Mouse (Mus musculus) lung, postnatal 36 days (tissue): Measurements from ENCODE around the gene Clec1b.

Experiments
- DNase-seq: peaks from one replicate; pipeline ENCODE4 v3.0.0; 2022; ENCODE audit warnings: mixed read lengths

Clec1b gene

DNA sequence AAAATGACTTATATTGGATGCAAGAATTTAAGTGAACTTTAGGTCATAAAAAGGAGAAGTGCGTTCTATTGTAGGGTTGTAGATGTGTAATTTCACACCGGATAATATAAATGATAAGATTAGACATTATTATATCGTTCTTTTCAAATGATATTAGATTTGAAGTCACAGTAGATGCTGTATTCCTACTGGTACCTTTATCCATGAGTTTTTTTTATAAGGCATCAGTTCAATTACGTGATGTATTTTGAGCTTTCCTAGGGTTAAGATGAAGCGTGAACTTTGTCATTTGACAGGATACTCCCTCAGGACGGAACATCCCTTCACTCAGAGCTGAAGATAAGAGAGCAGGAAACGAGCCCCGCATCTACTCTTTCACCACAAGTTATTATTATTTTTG lies at the start of gene Clec1b:
TSS of gene Clec1b (plus strand) at position 301 of the 400 bp plus-strand sequence.
- DNase-seq = no peak

DNA sequence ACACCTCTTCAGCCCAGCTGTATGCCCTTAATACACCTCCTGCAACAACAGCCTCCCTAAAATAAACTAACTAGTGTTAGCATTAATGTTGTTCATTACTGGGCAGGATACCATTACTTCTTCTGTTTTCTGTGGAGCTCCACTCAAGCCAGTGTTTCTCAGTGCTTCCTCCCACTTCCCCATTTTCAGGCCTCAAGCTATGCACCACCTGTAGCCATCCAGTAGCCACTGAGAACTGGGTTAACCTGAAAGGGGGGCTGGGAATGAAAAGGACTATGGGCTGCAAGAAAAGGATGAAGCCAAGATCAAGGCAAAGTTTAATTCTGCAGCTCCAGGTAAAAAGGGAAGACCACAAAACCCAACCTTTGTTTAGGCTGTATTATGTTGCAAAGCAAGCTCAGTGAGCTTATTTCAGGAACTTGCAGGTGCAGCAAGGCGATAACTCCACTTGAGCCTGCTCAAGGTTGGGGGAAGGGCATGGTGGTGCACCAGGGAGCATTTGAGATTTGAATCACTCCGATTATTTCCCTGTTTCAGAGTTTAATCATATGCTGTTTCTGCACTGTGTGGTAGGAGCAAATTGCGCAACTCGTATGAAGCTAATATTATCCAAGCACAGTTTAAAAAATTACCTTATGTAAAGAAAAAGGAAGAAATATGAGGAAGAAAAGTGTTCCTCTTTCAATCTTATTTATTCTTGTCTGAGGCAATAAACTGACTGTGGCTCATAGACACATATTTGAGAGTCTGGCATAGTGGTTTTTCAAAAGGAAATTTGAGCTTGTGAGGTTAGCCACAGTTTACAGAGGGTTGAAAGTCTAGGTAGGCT lies 47.4 kb upstream of the Clec1b start:
- DNase-seq = peak; percentile 76

DNA sequence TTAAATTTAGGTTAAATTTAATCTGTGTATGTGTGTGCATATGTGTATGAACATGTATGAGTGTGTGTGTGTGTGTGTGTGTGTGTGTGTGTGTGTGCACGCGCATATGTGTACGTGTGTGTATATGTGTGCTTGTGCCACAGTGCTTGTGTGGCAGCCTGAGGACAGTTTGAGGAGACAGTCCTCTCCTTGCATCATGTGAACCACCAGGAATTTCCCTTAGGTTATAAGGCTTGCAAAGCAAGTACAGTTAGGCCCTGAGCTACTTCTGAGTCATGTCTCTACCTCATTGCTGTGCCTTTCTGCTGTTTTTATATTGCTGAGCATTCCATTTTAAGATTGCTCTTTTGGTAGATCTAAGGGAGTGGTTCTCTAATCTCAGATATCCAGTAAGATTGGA lies 46.0 kb upstream of the Clec1b start:
- no peak for DNase-seq

DNA sequence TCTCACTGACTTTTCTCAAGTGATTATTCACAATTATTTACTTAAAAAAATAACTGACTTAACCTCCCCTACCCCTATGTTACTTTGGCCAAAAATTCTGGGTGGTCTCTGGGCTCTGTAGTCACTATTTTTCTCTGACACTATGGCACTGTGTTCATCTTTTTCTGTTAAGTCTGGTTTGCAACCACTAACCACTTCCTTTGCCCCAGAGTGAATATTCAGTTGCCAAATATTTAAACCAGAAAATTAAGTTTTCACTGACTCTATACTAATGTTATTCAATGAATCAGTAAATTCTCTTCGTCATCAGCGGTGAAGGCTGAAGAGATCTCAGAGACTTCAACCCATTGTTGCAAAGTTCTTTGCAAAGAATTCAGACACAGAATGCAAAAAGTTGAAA lies 41.3 kb upstream of the Clec1b start:
- no peak for DNase-seq

DNA sequence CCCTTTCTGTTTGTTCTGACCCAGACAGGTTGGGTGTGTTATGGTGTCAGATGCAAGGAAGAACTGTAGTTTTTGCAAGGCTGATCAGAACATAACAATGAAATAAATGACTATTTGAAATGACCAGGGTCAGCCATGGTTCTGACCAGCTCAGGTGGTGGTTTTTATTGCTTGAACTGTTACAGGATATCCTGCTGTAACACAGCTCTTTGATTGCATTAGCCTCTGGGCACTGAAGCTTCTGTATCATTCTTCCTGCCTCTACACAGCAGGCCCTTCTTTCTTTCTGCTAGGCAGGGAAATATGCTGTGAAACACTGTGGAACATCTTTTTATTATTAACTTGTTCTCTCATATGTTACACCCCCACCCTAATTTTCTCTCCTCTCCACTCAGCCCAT lies 40.7 kb upstream of the Clec1b start:
- no peak for DNase-seq

DNA sequence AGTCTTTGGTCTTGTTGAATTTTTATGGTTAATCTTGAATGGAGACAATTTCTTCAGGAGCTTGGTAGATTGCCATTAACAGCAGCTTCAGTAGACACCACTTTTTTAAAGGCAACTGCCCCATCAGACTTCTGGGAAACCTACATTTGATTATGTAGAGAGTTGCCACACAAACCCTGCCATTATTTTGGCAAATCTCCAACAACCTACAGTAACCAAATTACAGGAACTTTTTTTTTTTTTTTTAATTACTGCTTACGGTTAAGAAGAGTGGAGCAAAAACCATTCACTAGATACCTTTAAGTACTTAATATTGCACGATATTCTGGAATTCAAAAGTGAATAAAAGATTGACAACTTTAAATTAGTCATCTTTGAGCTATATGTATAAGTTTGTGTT lies 37.6 kb upstream of the Clec1b start:
- no peak for DNase-seq

DNA sequence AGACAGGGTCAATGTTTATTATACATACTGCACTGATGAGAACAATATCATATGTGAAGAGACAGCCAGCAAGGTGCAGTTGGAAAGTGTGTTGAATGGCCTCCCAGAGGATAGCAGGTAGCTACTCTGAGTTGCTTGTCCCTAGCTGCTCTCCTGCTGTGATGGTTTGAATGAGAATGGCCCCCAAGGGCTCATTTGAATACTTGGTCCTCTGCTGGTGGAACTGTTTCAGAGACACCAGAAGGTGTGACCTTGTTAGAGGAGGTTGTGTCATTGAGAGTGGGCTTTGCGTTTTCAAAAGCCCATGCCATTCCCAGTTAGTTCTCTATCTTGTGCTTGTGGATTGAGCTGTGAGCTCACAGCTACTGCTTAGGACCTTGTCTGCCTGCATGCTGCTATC lies 33.2 kb upstream of the Clec1b start:
- no peak for DNase-seq

DNA sequence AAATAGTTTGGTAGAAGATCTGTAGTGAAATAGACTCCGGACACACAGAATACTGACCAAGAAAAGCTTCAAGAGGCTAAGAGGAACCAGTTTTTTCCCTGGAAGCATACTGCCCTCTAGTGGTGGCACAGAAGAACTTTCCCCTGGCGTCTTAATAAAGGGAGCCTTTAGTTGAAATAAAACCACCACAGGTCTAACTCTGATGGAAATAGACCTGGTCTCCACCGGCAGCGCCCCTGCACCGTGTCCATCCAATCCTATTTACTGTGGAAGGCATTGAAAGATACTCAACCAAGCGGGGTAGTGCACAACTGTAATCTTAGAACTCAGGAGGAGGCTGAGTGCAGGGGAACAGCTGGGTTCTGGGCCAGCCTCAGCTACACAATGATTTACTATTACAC lies 31.1 kb upstream of the Clec1b start:
- DNase-seq = no peak

DNA sequence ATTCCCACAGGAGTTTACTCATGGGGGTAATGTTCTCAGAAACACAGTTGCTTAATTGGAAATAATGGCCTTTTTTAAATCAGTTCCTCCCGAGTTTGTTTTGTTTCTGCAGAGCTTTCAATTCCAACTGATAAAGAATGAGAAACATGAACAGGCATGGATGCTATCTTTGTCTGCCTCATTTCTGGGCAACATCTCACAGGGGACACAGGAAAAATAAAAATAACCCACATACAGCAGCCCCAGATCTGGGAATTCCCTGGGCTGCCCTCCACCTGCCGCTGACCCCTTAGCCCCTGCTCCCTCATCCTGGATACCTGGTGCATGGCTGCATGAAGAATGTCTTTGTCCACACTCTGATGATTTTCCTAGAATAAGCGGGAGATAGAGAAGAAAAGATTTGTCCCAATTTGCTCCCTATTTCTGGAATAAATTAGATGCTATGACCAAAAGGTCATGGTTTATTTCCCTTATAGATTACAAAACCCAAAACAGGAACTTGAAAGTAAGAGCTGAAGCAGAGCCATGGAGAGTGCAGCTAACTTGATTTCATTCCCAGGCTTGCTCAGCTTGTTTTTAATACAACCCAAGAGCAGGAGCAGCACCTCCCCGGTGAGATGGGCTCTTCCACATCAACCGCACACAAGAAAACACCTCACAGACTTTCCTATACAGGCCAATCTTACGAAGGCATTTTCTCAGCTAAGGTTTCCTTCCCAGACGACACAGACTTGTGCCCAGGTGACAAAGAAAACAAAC lies 27.5 kb upstream of the Clec1b start:
- no peak for DNase-seq

DNA sequence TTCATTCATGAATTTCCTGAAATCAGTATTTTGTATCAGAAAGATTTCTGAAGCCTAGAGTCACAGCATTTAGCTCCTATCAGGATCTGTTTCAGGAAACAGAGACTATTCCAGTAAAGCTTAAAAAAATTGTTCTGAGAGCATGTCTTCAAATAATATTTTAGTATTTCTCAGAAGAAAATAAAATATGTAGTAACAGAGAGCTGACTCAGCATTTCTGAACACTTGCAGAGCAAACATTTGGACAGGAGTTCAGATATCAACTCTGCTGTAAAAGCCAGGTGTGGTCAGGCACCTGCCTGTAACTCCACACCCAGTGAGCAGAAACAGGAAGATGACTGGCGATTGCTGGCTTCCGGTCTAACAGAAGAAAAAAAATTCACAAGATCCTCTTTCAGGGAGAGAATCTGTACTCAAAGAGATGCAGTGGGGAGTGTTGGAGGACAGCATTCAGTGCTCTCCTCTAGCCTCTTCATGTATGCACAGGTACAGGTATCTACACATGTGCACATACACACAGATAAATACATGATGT lies 22.1 kb upstream of the Clec1b start:
- DNase-seq = no peak

DNA sequence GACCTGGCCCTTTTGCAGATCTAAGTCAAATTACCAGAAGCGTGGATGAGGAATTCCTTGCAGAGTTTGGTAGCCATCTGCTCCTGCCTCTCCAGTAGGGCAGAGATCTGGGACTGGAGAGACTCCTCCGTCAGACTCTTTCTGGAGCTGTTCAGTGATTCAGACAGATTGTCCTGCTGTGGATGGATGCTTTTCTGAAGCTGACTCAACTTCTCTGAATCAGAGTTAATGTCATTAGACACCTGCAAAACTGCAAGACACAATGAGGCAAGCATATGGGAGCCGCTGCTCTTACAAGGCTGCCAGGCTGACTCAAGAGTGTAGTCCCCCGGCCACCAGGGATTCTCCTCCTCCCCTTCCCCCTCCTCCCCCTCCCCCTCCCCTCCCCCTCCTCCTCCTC lies 16.6 kb upstream of the Clec1b start:
- DNase-seq = no peak

DNA sequence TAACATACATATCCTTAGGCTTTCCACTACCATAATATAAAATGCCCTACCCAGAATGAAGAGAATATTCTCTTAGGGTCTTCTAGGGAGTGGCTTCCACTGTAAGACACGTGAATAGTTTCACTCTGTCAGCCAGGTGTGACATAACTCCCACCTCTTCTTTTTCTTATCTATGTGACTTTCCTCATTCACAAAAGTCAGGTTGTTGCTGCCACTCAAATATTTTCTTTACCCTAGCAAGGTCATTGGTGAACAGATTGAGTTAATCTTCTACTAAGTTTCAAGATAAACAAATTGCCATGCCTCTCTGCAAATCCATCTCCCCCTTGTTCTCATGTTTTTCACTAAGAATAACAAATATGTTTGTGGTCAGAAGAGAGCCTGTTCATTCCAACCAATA lies 15.4 kb upstream of the Clec1b start:
- no peak for DNase-seq

DNA sequence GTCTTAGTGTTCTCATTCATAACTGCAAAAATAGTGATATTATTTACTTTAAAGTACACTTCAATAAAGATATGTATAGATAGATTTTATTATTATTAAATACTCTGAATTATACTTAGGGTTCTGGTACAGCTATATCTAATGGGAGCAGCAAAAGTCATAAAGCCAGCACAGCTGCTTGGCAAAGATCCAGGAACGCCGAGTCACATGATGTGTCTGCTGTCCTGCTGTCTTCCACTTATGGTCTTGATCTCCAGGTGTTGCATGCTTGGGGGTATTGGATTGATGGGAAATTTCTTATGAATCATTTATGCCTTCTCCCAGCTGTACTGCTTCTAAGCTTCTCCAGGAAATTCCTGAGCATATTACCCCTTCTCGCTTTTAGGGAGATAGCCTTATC lies 13.6 kb upstream of the Clec1b start:
- DNase-seq = no peak

DNA sequence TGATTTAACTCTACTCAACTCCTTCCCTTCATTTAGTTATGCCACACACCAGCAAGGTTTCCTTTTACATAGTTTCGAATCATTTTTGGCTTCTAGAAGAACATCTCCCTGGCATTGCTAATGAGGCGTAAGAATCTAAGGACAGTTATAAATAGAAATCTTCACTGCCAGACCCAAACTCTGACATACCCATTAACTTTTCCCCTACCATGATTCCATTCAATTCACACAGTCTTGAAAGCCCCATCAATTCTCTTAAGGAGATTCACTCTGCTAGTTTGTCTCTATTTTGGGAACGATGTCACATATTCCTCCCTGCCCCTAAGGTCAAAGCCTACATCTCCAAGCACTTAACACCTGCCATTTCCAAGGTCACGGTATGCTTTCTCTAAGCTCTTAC lies 12.1 kb upstream of the Clec1b start:
- DNase-seq = no peak

DNA sequence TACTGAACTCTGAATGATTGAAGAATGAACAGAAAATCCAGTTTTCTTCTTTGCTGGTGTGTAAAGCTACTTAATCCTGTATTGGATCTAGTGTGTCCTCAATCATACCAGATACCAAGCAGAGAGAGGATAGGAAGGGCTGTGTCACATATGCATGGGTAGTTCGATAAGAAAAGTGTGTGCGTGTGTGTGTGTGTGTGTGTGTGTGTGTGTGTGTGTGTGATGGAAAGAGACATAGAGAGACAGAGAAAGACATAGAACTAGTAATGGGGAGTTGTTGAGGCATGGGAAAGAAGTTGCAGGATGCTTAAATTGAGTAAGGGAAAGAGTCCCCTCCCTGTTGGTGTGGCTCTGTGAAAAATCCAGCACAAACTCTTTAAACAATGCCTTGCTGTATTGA lies 11.3 kb upstream of the Clec1b start, which contains the start of gene Clec12b:
TSS of gene Clec12b (minus strand) at position 101 of the 400 bp plus-strand sequence.
- no peak for DNase-seq

DNA sequence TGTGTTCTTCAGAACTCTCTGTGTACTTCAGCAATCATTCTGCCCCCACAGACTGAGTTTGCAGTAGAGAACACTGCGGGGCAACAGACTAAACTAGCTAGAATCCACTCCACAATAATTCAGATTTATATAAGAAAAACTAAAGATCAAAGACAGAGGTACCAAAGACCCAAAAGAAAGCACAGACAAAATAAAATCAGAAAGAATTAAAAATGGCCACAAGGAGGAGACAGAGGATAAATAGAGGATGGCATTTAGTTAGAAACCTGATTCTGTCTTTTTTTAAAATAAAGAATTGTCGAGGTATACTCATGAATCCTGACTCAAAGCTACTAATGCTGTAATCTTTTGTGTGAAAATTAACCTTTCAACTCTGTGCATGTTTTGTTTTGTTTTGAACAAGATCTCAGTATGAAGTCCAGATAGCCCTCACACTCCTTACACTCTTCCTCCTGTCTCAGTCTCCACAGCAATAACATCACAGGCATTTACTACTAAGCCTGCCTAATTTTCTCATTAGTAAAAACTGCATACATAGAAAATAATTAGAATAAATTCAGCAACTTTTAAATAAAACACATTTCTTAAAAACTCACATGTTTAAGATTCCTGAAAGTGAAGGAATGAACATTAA lies 3.9 kb upstream of the Clec1b start:
- no peak for DNase-seq

DNA sequence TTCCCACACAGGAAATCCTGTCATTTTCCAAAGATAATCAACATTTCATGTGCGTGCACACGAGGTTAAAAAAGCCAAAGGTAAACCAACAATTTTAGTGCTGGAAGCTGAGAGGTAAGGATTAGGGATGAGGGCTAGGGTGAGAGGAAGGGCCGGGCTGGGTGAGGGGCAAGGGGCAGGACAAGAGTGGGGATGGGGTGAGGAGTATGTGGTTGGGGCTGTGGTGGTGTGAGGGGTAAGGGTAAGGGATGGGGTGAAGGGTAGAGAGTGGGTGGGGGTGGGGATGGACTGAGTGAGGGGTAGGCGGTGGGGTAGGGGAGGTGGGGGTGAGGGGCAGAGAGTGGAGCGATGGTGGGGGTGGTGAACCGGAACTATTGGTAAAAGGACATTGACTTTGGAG lies 3.4 kb upstream of the Clec1b start:
- no peak for DNase-seq

DNA sequence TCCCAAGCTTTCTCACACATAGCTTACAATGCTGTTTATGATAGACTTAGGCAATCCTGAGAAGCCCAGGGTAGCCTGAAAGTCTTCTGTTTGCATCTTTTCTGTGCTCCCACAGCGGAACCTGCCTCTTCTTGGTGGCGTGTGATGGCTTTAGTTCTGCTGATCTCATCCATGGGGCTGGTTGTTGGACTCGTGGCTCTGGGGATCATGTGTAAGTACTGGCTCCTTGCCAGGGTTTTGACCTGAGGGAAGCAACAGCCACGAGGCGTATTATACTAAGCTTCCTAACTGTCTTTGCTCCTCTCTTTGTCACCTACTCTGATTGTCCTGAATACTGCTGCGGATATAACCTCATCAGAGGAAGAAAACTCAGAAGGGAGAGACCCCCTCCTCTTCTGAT lies 2.8 kb downstream of the Clec1b start:
- DNase-seq = peak; percentile 70

DNA sequence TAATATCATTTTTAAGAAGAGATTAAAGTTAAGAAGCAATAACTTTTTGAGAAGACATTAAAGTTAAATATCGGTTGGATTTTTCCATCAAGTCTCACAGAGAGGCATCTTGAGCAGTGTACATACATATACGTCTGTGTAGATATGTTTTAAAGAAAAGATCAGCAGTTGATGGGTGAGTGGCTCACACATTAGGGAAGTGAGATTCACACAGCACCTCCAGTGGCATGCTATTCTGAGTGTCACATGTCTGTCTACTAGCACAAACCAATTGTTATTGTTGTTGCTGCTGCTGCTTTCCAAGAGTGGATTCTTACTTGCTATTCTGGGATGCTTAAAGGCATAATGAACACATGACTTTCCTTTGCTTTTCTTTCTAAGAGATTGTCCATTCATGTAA lies 5.3 kb downstream of the Clec1b start:
- no peak for DNase-seq

DNA sequence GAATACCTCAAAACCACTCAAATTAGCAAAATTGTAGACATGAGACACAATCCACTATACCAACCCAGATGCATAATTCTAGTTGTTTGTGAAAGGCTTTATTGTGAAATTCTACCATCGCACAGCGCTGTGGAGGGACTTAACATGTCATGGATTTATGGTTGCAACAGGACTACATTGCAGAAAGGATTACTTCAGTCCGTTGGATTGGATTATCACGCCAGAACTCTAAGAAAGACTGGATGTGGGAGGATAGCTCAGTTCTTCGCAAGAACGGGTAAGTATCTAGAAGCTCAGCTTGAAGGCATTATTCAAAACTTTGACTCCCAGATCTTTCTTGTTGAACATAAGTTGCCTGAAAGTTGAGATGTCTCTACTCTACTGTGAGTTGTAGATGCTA lies 6.3 kb downstream of the Clec1b start:
- DNase-seq = peak; percentile 14

DNA sequence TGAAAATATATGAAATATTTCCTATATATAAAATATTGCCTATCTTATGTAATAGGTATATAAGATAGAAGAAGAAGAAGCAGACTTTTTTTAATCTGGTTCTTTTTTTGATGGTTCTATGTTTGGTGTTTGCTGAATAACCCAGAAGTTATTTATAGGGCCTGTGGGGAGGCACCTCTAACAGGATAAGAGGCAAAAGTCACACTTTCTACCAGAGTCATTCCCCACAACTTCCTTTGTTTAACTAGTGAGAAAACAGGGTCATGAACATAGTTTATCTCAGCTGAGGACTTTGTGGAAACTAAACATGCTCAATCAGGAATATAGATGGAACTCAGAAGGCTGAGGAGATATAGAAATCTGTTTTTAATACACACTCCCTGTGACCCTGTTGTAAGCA lies 8.9 kb downstream of the Clec1b start:
- no peak for DNase-seq

DNA sequence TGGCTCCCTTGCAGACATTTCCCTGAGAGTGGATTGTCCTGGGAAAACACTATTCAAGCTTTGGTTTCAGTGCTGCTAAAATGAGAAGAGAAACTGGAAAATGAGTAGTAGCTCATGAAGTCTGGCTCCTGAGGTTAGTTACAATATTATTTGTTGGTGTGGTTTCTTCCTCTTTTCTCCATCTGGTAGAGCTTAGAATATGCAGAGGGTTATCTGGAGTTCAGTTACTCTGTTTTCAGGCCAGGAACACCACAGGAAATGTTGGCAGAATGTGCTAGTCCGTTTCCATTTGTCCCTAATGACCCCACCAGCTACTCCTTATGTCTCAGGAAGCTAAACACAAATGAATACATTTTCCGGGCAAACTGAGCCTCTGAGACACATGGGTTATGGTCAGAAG lies 10.2 kb downstream of the Clec1b start:
- DNase-seq = peak; percentile 24

DNA sequence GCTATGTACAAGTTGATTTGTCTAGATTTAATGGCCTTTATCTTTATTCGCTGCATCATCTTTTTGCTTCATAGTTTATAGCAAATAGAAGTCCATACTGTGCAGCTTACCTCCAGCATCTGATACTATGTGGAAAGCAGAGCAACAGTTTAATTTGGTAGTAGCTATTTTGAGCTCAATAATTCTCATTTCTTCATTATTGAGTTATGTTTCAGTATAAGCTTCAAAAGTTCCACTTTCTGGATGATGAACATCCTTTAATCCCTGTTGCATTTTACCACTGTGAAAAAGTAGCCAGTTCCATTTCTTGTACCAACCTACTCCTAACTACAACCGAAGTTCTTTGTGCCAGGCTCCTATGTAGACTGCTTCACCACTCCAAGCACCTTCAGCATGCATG lies 11.5 kb downstream of the Clec1b start, which contains the start of gene Clec9a:
TSS of gene Clec9a (plus strand) at position 301 of the 400 bp plus-strand sequence.
- DNase-seq = no peak

DNA sequence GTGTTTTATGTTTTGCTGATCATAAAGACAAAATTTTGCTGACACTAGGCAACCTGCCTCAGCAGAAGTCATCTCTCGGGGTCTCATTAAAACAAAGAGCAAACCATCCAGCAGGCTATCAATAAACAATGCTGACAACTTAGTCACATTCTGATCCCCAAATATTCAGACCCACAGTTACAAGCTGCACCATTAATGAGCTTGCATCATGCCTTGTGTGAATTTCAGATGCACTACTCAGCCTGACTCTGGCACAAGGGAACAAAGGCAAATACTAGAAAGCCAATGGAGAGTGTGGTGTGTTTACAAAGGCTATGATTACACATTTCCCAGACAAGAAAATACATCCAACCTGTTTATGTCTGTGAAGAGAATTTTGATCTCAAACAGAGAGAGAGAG lies 17.1 kb downstream of the Clec1b start:
- no peak for DNase-seq
